Mouse (Mus musculus): ENCODE data around the gene Wdr95.

GRCm38 (mm10) chr5:149538531-149538930, 10.1 kb downstream of the Wdr95 start:
- TF ChIP-seq CTCF (IDR thresholded peaks at IDR 0.05; ENCODE audit: insufficient read depth, low read depth, low read length) (no peak), POLR2A (IDR thresholded peaks at IDR 0.05; ENCODE audit: insufficient read depth, low read depth, low read length) (no peak)

Measured in olfactory bulb, adult 2 months (tissue).